Mouse (Mus musculus): ENCODE measurements around the gene Ncoa3. TPM values are rescaled to one million over a fixed set of nuclear protein-coding genes. Genes with fewer than 3 reads are reported as not detected.

The Ncoa3 gene
- polyA plus RNA-seq, 1 experiment, result 5.6 TPM

DNA sequence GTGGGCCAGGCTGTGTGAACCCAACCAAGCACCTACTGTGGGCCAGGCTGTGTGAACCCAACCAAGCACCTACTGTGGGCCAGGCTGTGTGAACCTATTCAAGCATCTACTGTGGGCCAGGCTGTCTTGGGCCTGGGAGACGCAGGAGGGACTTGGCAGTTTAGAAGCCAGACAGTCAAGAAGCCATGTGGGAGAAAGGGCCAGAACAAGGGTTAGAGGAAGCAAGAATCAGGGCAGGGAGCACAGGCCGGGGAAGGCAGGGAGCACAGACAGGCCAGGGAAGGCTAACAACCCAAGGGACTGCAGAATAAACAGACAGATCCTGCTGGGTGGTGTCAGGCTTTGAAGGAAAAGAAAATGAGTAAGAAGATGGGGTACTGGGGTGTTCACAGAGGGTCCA is 118.8 kb downstream of the Ncoa3 start:
- Histone ChIP-seq H3ac (ENCODE audit: control insufficient read depth, insufficient read length, low read depth) (no peak overlapping the region), H3K36me3 (ENCODE audit: control insufficient read depth, insufficient read depth) (peaks cover 3% of the 10 kb centered on the region), H3K4me3 (ENCODE audit: insufficient read depth, poor library complexity, severe bottlenecking) (no peak overlapping the region), H3K79me2 (ENCODE audit: control insufficient read depth, insufficient read depth) (no peaks in the 10 kb centered on the region), H3K79me3 (ENCODE audit: low read depth) (no peaks in the 10 kb centered on the region), H3K27me3 (ENCODE audit: control insufficient read depth, insufficient read depth, insufficient read length) (no peaks in the 10 kb centered on the region)
- TF ChIP-seq MAX (IDR thresholded peaks at IDR 0.05) (no peak), MYOG (IDR thresholded peaks at IDR 0.05; ENCODE audit: control insufficient read depth, extremely low read depth, insufficient read length) (no peak), USF1 (IDR thresholded peaks at IDR 0.05; ENCODE audit: low read depth) (no peak), CEBPB (IDR thresholded peaks at IDR 0.05; ENCODE audit: low read depth) (no peak), MYOD1 (IDR thresholded peaks at IDR 0.05; ENCODE audit: control insufficient read depth, insufficient read length, low read depth) (no peak), CTCF (IDR thresholded peaks at IDR 0.05; ENCODE audit: control insufficient read depth, insufficient read depth, insufficient read length) (no peak), FOSL1 (IDR thresholded peaks at IDR 0.05; ENCODE audit: insufficient read depth, low read length, poor library complexity, severe bottlenecking) (no peak)

DNA sequence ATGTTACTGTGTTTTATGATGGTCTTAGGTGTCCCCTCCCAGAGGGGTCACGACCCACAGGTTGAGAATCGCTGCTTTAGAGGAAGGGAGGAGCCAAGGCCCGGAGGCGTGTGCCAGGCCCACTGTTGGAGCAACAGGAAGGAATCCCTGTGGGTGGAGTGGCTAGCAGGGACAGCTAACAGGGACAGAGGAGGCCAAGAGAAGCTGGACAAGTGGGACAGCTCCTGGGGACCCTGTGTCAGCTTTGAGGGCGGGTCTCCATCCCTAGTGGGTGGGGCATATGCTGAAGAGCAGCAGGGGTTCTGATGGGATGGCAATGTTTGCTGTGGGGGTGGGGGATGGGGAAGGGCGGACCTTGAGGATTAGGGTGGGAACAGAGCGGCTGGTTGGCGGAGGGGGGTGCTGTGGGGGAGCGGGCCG is 119.4 kb downstream of the Ncoa3 start:
- Histone ChIP-seq H3K79me2 (ENCODE audit: control insufficient read depth, insufficient read depth) (no peaks in the 10 kb centered on the region), H3K79me3 (ENCODE audit: low read depth) (no peaks in the 10 kb centered on the region), H3K36me3 (ENCODE audit: control insufficient read depth, insufficient read depth) (peaks cover 8% of the 10 kb centered on the region), H3K4me3 (ENCODE audit: insufficient read depth, poor library complexity, severe bottlenecking) (no peak overlapping the region), H3K27me3 (ENCODE audit: control insufficient read depth, insufficient read depth, insufficient read length) (no peaks in the 10 kb centered on the region), H3ac (ENCODE audit: control insufficient read depth, insufficient read length, low read depth) (no peak overlapping the region)
- TF ChIP-seq MYOG (IDR thresholded peaks at IDR 0.05; ENCODE audit: control insufficient read depth, extremely low read depth, insufficient read length) (no peak), MAX (IDR thresholded peaks at IDR 0.05) (no peak), MYOD1 (IDR thresholded peaks at IDR 0.05; ENCODE audit: control insufficient read depth, insufficient read length, low read depth) (no peak), FOSL1 (IDR thresholded peaks at IDR 0.05; ENCODE audit: insufficient read depth, low read length, poor library complexity, severe bottlenecking) (no peak), USF1 (IDR thresholded peaks at IDR 0.05; ENCODE audit: low read depth) (no peak), CEBPB (IDR thresholded peaks at IDR 0.05; ENCODE audit: low read depth) (no peak), CTCF (IDR thresholded peaks at IDR 0.05; ENCODE audit: control insufficient read depth, insufficient read depth, insufficient read length) (no peak)

DNA sequence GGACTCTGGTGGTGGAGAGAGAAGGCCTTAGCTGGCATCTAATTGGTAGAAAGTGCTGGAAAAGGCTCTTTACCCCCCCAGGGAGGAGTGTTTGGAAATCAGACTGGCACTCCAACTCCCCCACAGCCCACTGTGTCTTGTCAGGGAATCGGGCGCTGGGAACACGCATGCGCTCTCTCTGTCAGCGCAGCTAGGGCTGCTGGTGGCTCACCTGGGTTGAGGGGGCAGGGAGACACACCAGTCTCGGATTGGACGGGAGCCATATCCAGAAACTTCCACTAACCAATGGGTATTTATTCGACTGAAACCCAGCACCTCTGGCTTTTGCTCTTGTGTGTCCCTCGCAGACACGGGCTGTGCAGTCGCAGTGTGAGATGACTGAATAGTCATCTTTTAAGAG is 120.5 kb downstream of the Ncoa3 start:
- H3K27me3 ChIP-seq (ENCODE audit: control insufficient read depth, insufficient read depth, insufficient read length), result no peaks in the 10 kb centered on the region
- TF ChIP-seq MYOG (IDR thresholded peaks at IDR 0.05; ENCODE audit: control insufficient read depth, extremely low read depth, insufficient read length), result no peak
- TF ChIP-seq CEBPB (IDR thresholded peaks at IDR 0.05; ENCODE audit: low read depth), result no peak
- H3ac ChIP-seq (ENCODE audit: control insufficient read depth, insufficient read length, low read depth), result no peak overlapping the region

DNA sequence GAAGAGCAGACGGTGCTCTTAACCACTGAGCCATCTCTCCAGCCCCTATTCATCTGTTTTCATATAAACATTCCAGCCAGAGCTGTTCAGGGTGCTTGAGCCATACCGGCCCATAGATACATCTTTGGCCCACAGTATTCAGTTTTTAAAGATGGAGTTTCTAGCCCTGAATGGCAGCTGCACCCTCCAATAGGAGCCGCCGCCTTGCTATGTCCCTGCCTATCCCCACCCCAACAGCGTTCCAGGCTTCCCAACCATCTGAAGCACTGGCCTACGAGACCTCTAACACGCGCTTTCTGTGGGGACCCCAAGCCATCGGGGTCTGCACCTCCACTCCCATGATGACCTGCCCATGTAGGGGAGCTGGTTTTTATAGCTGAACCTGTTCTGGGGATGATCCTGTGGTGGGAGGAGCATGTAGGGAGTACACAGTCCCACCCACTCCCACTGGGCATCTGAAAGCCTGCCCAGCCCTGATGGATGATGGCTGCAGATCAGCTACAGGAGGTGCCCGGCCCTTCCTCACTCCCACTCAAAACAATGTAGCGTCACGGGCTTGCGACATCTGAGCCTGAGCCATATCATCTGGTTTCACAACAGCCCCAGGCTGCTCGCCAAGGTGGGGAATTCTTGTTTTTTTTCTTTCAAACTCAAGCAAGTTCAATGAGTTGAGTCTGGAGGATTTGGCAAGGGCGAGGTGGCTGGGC is 123.3 kb downstream of the Ncoa3 start:
- Histone ChIP-seq H3K79me3 (ENCODE audit: low read depth) (no peaks in the 10 kb centered on the region), H3K4me3 (ENCODE audit: insufficient read depth, poor library complexity, severe bottlenecking) (no peak overlapping the region), H3ac (ENCODE audit: control insufficient read depth, insufficient read length, low read depth) (no peak overlapping the region), H3K27me3 (ENCODE audit: control insufficient read depth, insufficient read depth, insufficient read length) (no peaks in the 10 kb centered on the region), H3K36me3 (ENCODE audit: control insufficient read depth, insufficient read depth) (peaks cover 8% of the 10 kb centered on the region), H3K79me2 (ENCODE audit: control insufficient read depth, insufficient read depth) (no peaks in the 10 kb centered on the region)
- TF ChIP-seq CEBPB (IDR thresholded peaks at IDR 0.05; ENCODE audit: low read depth) (peak; percentile 73), MYOD1 (IDR thresholded peaks at IDR 0.05; ENCODE audit: control insufficient read depth, insufficient read length, low read depth) (no peak)

More for the DNA sequence above, 120.5 kb downstream of the Ncoa3 start:
- Histone ChIP-seq H3K4me3 (ENCODE audit: insufficient read depth, poor library complexity, severe bottlenecking) (no peak overlapping the region), H3K79me3 (ENCODE audit: low read depth) (no peaks in the 10 kb centered on the region), H3K36me3 (ENCODE audit: control insufficient read depth, insufficient read depth) (peaks cover 8% of the 10 kb centered on the region), H3K79me2 (ENCODE audit: control insufficient read depth, insufficient read depth) (no peaks in the 10 kb centered on the region)

DNA sequence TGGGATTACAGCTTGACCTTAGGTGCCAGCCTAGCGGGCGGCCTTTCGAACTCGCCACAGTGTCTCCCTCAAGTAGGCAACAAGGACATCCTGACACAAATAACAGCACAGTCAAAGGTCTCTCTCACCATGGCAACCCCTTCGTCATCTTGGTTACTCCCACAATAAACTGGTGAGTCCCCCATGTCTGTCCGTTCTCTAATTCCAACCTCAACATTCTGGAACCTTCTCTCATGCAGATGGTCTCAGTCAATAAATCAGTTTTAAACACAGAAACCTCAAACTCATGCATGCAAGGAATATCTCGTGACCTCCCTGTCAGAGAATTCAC is 123.8 kb downstream of the Ncoa3 start:
- H3K27me3 ChIP-seq (ENCODE audit: control insufficient read depth, insufficient read depth, insufficient read length), result no peaks in the 10 kb centered on the region
- no peaks in the 10 kb centered on the region for H3K79me2 ChIP-seq (ENCODE audit: control insufficient read depth, insufficient read depth)
- peaks cover 8% of the 10 kb centered on the region for H3K36me3 ChIP-seq (ENCODE audit: control insufficient read depth, insufficient read depth)
- H3K4me3 ChIP-seq (ENCODE audit: insufficient read depth, poor library complexity, severe bottlenecking), result no peak overlapping the region
- TF ChIP-seq CTCF (IDR thresholded peaks at IDR 0.05; ENCODE audit: control insufficient read depth, insufficient read depth, insufficient read length), result no peak
- no peak for TF ChIP-seq CEBPB (IDR thresholded peaks at IDR 0.05; ENCODE audit: low read depth)
- TF ChIP-seq MAX (IDR thresholded peaks at IDR 0.05), result no peak
- no peak for TF ChIP-seq MYOG (IDR thresholded peaks at IDR 0.05; ENCODE audit: control insufficient read depth, extremely low read depth, insufficient read length)
- no peak for TF ChIP-seq MYOD1 (IDR thresholded peaks at IDR 0.05; ENCODE audit: control insufficient read depth, insufficient read length, low read depth)
- TF ChIP-seq FOSL1 (IDR thresholded peaks at IDR 0.05; ENCODE audit: insufficient read depth, low read length, poor library complexity, severe bottlenecking), result no peak
- no peak for TF ChIP-seq USF1 (IDR thresholded peaks at IDR 0.05; ENCODE audit: low read depth)
- H3ac ChIP-seq (ENCODE audit: control insufficient read depth, insufficient read length, low read depth), result no peak overlapping the region
- no peaks in the 10 kb centered on the region for H3K79me3 ChIP-seq (ENCODE audit: low read depth)

DNA sequence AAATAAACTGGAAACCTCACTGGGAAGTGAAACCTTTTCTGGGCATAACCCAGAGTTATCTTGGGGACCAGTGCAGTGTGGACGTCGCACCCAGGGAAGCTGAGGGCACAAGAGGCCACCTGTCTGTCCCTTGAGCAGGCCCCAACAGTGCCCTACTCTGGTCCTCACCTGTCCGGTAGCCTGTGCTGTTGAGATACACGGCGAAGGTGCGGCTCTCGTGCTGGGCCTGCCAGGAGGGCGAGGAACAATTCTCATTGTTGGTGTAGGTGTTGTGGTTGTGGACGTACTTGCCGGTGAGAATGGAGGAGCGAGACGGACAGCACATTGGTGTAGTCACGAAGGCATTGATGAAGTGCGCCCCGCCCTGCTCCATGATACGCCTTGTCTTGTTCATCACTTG is 124.3 kb downstream of the Ncoa3 start:
- Histone ChIP-seq H3K27me3 (ENCODE audit: control insufficient read depth, insufficient read depth, insufficient read length) (no peaks in the 10 kb centered on the region), H3ac (ENCODE audit: control insufficient read depth, insufficient read length, low read depth) (no peak overlapping the region), H3K4me3 (ENCODE audit: insufficient read depth, poor library complexity, severe bottlenecking) (no peak overlapping the region), H3K36me3 (ENCODE audit: control insufficient read depth, insufficient read depth) (peaks cover 8% of the 10 kb centered on the region), H3K79me3 (ENCODE audit: low read depth) (no peaks in the 10 kb centered on the region), H3K79me2 (ENCODE audit: control insufficient read depth, insufficient read depth) (no peaks in the 10 kb centered on the region)
- TF ChIP-seq USF1 (IDR thresholded peaks at IDR 0.05; ENCODE audit: low read depth), result no peak
- no peak for TF ChIP-seq FOSL1 (IDR thresholded peaks at IDR 0.05; ENCODE audit: insufficient read depth, low read length, poor library complexity, severe bottlenecking)
- no peak for TF ChIP-seq MYOG (IDR thresholded peaks at IDR 0.05; ENCODE audit: control insufficient read depth, extremely low read depth, insufficient read length)
- TF ChIP-seq MYOD1 (IDR thresholded peaks at IDR 0.05; ENCODE audit: control insufficient read depth, insufficient read length, low read depth), result no peak
- no peak for TF ChIP-seq CTCF (IDR thresholded peaks at IDR 0.05; ENCODE audit: control insufficient read depth, insufficient read depth, insufficient read length)
- TF ChIP-seq MAX (IDR thresholded peaks at IDR 0.05), result no peak
- no peak for TF ChIP-seq CEBPB (IDR thresholded peaks at IDR 0.05; ENCODE audit: low read depth)

Data from C2C12 (cell line).